In genomic region chr19:11912533-11913121, GRCm38 (mm10) we compare ENCODE assay signal across 8 mouse cellular contexts. TPM values are rescaled to one million over a fixed set of nuclear protein-coding genes. Genes with fewer than 3 reads are reported as not detected.
A peak's percentile ranks its signal among the peaks of the same experiment; 100 is the strongest.
DNase-seq lines count a peak whose midpoint lies in the region; ATAC-seq and TF ChIP-seq lines count a peak whose summit lies in the region.

No protein-coding gene starts in this region.

- H3K9me3 ChIP-seq in embryonic facial prominence, embryonic 12.5 days, result no peaks in the 10 kb centered on the region
- H3K9me3 ChIP-seq in intestine, embryonic 15.5 days, result no peaks in the 10 kb centered on the region
- no peaks in the 10 kb centered on the region for H3K9me3 ChIP-seq in liver, embryonic 12.5 days (replicated peaks)

- H3K4me3 ChIP-seq in C2C12 (ENCODE audit: insufficient read depth, poor library complexity, severe bottlenecking) (peak overlapping the region; percentile 78), myocyte (peak overlapping the region; percentile 82)
- H3K4me3 ChIP-seq in embryonic facial prominence, embryonic 12.5 days, result peak overlapping the region; percentile 82
- H3K4me3 ChIP-seq in intestine, embryonic 15.5 days (replicated peaks), result peak overlapping the region; percentile 54
- H3K4me3 ChIP-seq in liver, embryonic 12.5 days, result peak overlapping the region; percentile 96

- H3K36me3 ChIP-seq in C2C12 (ENCODE audit: control insufficient read depth, insufficient read depth) (peaks cover 35% of the 10 kb centered on the region), myocyte (ENCODE audit: control insufficient read depth, insufficient read depth) (peaks cover 10% of the 10 kb centered on the region)
- peaks cover 12% of the 10 kb centered on the region; the same call in 1 of the 2 replicates for H3K36me3 ChIP-seq in embryonic facial prominence, embryonic 12.5 days
- H3K36me3 ChIP-seq in intestine, embryonic 15.5 days, result no peaks in the 10 kb centered on the region
- peaks cover 29% of the 10 kb centered on the region for H3K36me3 ChIP-seq in liver, embryonic 12.5 days

- TF ChIP-seq CTCF in C2C12 (IDR thresholded peaks at IDR 0.05; ENCODE audit: control insufficient read depth, insufficient read depth, insufficient read length), result no peak

- H3ac ChIP-seq in C2C12 (ENCODE audit: control insufficient read depth, insufficient read length, low read depth) (peak overlapping the region; percentile 85), myocyte (ENCODE audit: control insufficient read depth, insufficient read length) (peak overlapping the region; percentile 76)

- peak overlapping the region; percentile 92 for H3K27ac ChIP-seq in embryonic facial prominence, embryonic 12.5 days
- H3K27ac ChIP-seq in intestine, embryonic 15.5 days, result peak overlapping the region; percentile 76
- peak overlapping the region; percentile 80 for H3K27ac ChIP-seq in liver, embryonic 12.5 days

- H3K27me3 ChIP-seq in C2C12 (ENCODE audit: control insufficient read depth, insufficient read depth, insufficient read length), result no peaks in the 10 kb centered on the region
- H3K27me3 ChIP-seq in embryonic facial prominence, embryonic 12.5 days, result no peaks in the 10 kb centered on the region
- H3K27me3 ChIP-seq in intestine, embryonic 15.5 days (replicated peaks), result no peaks in the 10 kb centered on the region
- H3K27me3 ChIP-seq in liver, embryonic 12.5 days (replicated peaks), result no peaks in the 10 kb centered on the region
- no peaks in the 10 kb centered on the region for H3K27me3 ChIP-seq in myocyte (ENCODE audit: control insufficient read depth, insufficient read depth, insufficient read length)

- peak overlapping the region; percentile 77 for H3K4me2 ChIP-seq in embryonic facial prominence, embryonic 12.5 days (replicated peaks)
- H3K4me2 ChIP-seq in intestine, embryonic 15.5 days (replicated peaks), result peak overlapping the region; percentile 64
- H3K4me2 ChIP-seq in liver, embryonic 12.5 days, result peak overlapping the region; percentile 91
- peak overlapping the region; percentile 93 for H3K4me2 ChIP-seq in myocyte (ENCODE audit: low read depth)

- peak overlapping the region; percentile 84 for H3K9ac ChIP-seq in embryonic facial prominence, embryonic 12.5 days
- H3K9ac ChIP-seq in intestine, embryonic 15.5 days, result peak overlapping the region; percentile 61
- H3K9ac ChIP-seq in liver, embryonic 12.5 days, result peak overlapping the region; percentile 95

- TF ChIP-seq POLR2A in myocyte (IDR thresholded peaks at IDR 0.05; ENCODE audit: insufficient read length, low read depth), result no peak

- H3K79me3 ChIP-seq in C2C12 (ENCODE audit: low read depth), result peaks cover 43% of the 10 kb centered on the region

- peak; percentile 47 for ATAC-seq in activated CD4-positive, CD25-positive, alpha-beta regulatory T cell, adult 4 months
- ATAC-seq in embryonic facial prominence, embryonic 12.5 days (ENCODE audit: insufficient number of reproducible peaks, insufficient read depth, low FRiP score, low TSS enrichment), result peak; percentile 68
- peak; percentile 72 for ATAC-seq in intestine, embryonic 15.5 days
- ATAC-seq in liver, embryonic 12.5 days, result peak; percentile 58

- under 1% methylated on average over 49 of the region's 54 CpGs for WGBS in embryonic facial prominence, embryonic 12.5 days
- 0% methylated on average over 44 of the region's 54 CpGs for whole genome bisulfite sequencing in intestine, embryonic 15.5 days
- under 1% methylated on average over 44 of the region's 54 CpGs for WGBS in liver, embryonic 12.5 days (ENCODE audit: insufficient replicate concordance)

- peak; percentile 98 for DNase-seq in heart, adult 11 months
- peak; percentile 63 for DNase-seq in thymus, postnatal 14 days

- H3K4me1 ChIP-seq in embryonic facial prominence, embryonic 12.5 days, result peaks cover 10% of the 10 kb centered on the region
- 0 out of 2 replicates have a peak, but pooled peaks cover 7% of the 10 kb centered on the region for H3K4me1 ChIP-seq in intestine, embryonic 15.5 days (replicated peaks)
- peaks cover 29% of the 10 kb centered on the region for H3K4me1 ChIP-seq in liver, embryonic 12.5 days

- H3K79me2 ChIP-seq in C2C12 (ENCODE audit: control insufficient read depth, insufficient read depth), result peaks cover 59% of the 10 kb centered on the region
- H3K79me2 ChIP-seq in myocyte (ENCODE audit: control insufficient read depth, insufficient read depth), result peaks cover 49% of the 10 kb centered on the region

TF ChIP-seq in C2C12, 6 proteins besides CTCF, POLR2A, EP300 and RAD21:
- TF ChIP-seq MYOG (IDR thresholded peaks at IDR 0.05; ENCODE audit: control insufficient read depth, extremely low read depth, insufficient read length) (no peak), FOSL1 (IDR thresholded peaks at IDR 0.05; ENCODE audit: insufficient read depth, low read length, poor library complexity, severe bottlenecking) (no peak), CEBPB (IDR thresholded peaks at IDR 0.05; ENCODE audit: low read depth) (no peak), USF1 (IDR thresholded peaks at IDR 0.05; ENCODE audit: low read depth) (no peak), MYOD1 (IDR thresholded peaks at IDR 0.05; ENCODE audit: control insufficient read depth, insufficient read length, low read depth) (no peak), MAX (IDR thresholded peaks at IDR 0.05) (no peak)

TF ChIP-seq in myocyte, 11 proteins besides CTCF, POLR2A, EP300 and RAD21:
- TF ChIP-seq CEBPB (IDR thresholded peaks at IDR 0.05; ENCODE audit: insufficient read depth, poor library complexity, severe bottlenecking) (no peak), MYOD1 (IDR thresholded peaks at IDR 0.05; ENCODE audit: control insufficient read depth in 1 of 3, insufficient read length in 2 of 3, low read depth in 2 of 3) (peak in 2 of 3 experiments; percentile 2 to 17)

RNA-seq across cellular contexts. Expression of gene Patl1, which starts 0.4 kb away (rescaled TPM):
- polyA plus RNA-seq in C2C12 (2012; fragmentation: generic; extraction: Trizol), result 13.3 TPM
- polyA plus RNA-seq in activated CD4-positive, CD25-positive, alpha-beta regulatory T cell, adult 4 months (2017; shearing (Covaris generic)), result 10 to 100 TPM; 14.5 to 15.9 TPM
- 19.4 and 20.6 TPM in 2 replicates for polyA plus RNA-seq in embryonic facial prominence, embryonic 12.5 days (2016; fragmentation: Nextera tagmentation; extraction: Ambion mirVana)
- 16.7 and 17.4 TPM in 2 replicates for polyA plus RNA-seq in intestine, embryonic 15.5 days (2015; fragmentation: Nextera tagmentation; extraction: Ambion mirVana)
- polyA plus RNA-seq in liver, embryonic 12.5 days (2016; fragmentation: Nextera tagmentation; extraction: Ambion mirVana), result 10.7 and 11.1 TPM in 2 replicates
- polyA plus RNA-seq in myocyte (2012; fragmentation: generic; extraction: Trizol), result 13.9 TPM

RNA-seq across cellular contexts. Expression of gene Olfr1420, which starts 26.3 kb away (rescaled TPM):
- not detected for polyA plus RNA-seq in C2C12 (2012; fragmentation: generic; extraction: Trizol)
- polyA plus RNA-seq in activated CD4-positive, CD25-positive, alpha-beta regulatory T cell, adult 4 months (2017; shearing (Covaris generic)), result not detected
- polyA plus RNA-seq in embryonic facial prominence, embryonic 12.5 days (2016; fragmentation: Nextera tagmentation; extraction: Ambion mirVana), result 0.14 and 0.15 TPM in 2 replicates
- polyA plus RNA-seq in intestine, embryonic 15.5 days (2015; fragmentation: Nextera tagmentation; extraction: Ambion mirVana), result not detected in 2 replicates
- polyA plus RNA-seq in liver, embryonic 12.5 days (2016; fragmentation: Nextera tagmentation; extraction: Ambion mirVana), result not detected in 2 replicates
- polyA plus RNA-seq in myocyte (2012; fragmentation: generic; extraction: Trizol), result not detected

RNA-seq across cellular contexts. Expression of gene Olfr1419, which starts 37.7 kb away (rescaled TPM):
- polyA plus RNA-seq in C2C12 (2012; fragmentation: generic; extraction: Trizol) (not detected), myocyte (2012; fragmentation: generic; extraction: Trizol) (not detected)
- polyA plus RNA-seq in activated CD4-positive, CD25-positive, alpha-beta regulatory T cell, adult 4 months (2017; shearing (Covaris generic)), result not detected
- polyA plus RNA-seq in embryonic facial prominence, embryonic 12.5 days (2016; fragmentation: Nextera tagmentation; extraction: Ambion mirVana), result not detected in 2 replicates
- not detected in 2 replicates for polyA plus RNA-seq in intestine, embryonic 15.5 days (2015; fragmentation: Nextera tagmentation; extraction: Ambion mirVana)
- not detected in 2 replicates for polyA plus RNA-seq in liver, embryonic 12.5 days (2016; fragmentation: Nextera tagmentation; extraction: Ambion mirVana)

RNA-seq across cellular contexts. Expression of gene Olfr1418, which starts 51.8 kb away (rescaled TPM):
- not detected for polyA plus RNA-seq in C2C12 (2012; fragmentation: generic; extraction: Trizol)
- polyA plus RNA-seq in activated CD4-positive, CD25-positive, alpha-beta regulatory T cell, adult 4 months (2017; shearing (Covaris generic)), result not detected
- polyA plus RNA-seq in embryonic facial prominence, embryonic 12.5 days (2016; fragmentation: Nextera tagmentation; extraction: Ambion mirVana), result not detected in 2 replicates
- polyA plus RNA-seq in intestine, embryonic 15.5 days (2015; fragmentation: Nextera tagmentation; extraction: Ambion mirVana), result not detected in 2 replicates
- polyA plus RNA-seq in liver, embryonic 12.5 days (2016; fragmentation: Nextera tagmentation; extraction: Ambion mirVana), result not detected in 2 replicates
- not detected for polyA plus RNA-seq in myocyte (2012; fragmentation: generic; extraction: Trizol)

RNA-seq across cellular contexts. Expression of gene Osbp, which starts 53.1 kb away (rescaled TPM):
- polyA plus RNA-seq in C2C12 (2012; fragmentation: generic; extraction: Trizol), result 14.3 TPM
- polyA plus RNA-seq in activated CD4-positive, CD25-positive, alpha-beta regulatory T cell, adult 4 months (2017; shearing (Covaris generic)), result 1 to 10 TPM; 6.7 to 7.3 TPM
- 5.6 and 6.0 TPM in 2 replicates for polyA plus RNA-seq in embryonic facial prominence, embryonic 12.5 days (2016; fragmentation: Nextera tagmentation; extraction: Ambion mirVana)
- 4.2 and 4.4 TPM in 2 replicates for polyA plus RNA-seq in intestine, embryonic 15.5 days (2015; fragmentation: Nextera tagmentation; extraction: Ambion mirVana)
- 2.8 and 3.0 TPM in 2 replicates for polyA plus RNA-seq in liver, embryonic 12.5 days (2016; fragmentation: Nextera tagmentation; extraction: Ambion mirVana)
- polyA plus RNA-seq in myocyte (2012; fragmentation: generic; extraction: Trizol), result 23.1 TPM

Comparison
In these comparisons a context has a peak if more than half of its experiments do, and no peak if none do; other contexts are left out.
1. Peak in every context shown above with its lines: DNase-seq, ATAC-seq, H3K4me3 ChIP-seq and H3K27ac ChIP-seq.